Mouse (Mus musculus) inflammation-experienced regulatory T-cells, adult 16 weeks (primary cell): ENCODE data around the gene Cyth1. TPM values are rescaled to one million over a fixed set of nuclear protein-coding genes. Genes with fewer than 3 reads are reported as not detected.

Experiments
- polyA plus RNA-seq: library from polyadenylated mRNA; unstranded; fragments of 100-300 nt; shearing (Covaris generic); gene quantifications from one replicate; pipeline ENCODE4 v1.2.1, GENCODE M21; 2017

Cyth1 gene
- 323 TPM for polyA plus RNA-seq

GRCm38 (mm10) chr11:118248150-118249011 lies at the start of gene Cyth1:
Cyth1 (minus strand) TSS chr11:118248592.

GRCm38 (mm10) chr11:118289999-118290889 lies 41.9 kb upstream of the Cyth1 start, which contains the start of gene Usp36:
Usp36 (minus strand) TSS chr11:118290244.

DNA sequence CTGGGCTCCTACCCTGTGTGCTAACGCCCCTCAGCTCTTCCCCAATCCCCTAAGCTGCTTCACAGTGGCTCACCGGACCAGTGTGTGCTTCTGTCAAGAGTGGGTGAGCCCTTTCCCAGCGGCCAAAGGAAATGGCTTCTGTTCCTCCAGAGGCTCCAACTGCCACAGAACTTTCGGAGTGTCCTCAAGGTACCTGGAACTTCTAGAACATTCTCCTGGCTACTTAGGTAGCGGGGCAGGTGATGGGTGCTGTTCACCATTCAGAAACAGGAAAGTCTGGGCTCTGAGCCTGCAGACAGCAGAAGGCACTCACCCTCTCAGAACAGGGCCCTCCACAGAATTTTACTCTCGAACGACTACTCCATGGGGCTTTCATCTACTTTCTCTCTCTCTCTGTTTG lies 117.9 kb downstream of the Cyth1 start, which contains the start of gene Dnah17:
Gene Dnah17 (minus strand): TSS at position 101 of the 400 bp plus-strand sequence.

Other genes with a start within 250 kb of the Cyth1 start
- gene Dnah17, start 118.0 kb downstream of the Cyth1 start, polyA plus RNA-seq: 0.78 TPM
- gene Usp36, start 41.7 kb upstream of the Cyth1 start, polyA plus RNA-seq: 33.7 TPM
- gene Cep295nl, start 93.9 kb upstream of the Cyth1 start, polyA plus RNA-seq: 0.15 TPM
- gene Timp2, start 107.1 kb upstream of the Cyth1 start, polyA plus RNA-seq: 5.8 TPM
- gene Lgals3bp, start 153.5 kb upstream of the Cyth1 start, polyA plus RNA-seq: 134 TPM
- gene Cant1, start 170.5 kb upstream of the Cyth1 start, polyA plus RNA-seq: 61.5 TPM
- gene C1qtnf1, start 179.6 kb upstream of the Cyth1 start, polyA plus RNA-seq: not detected
- 13.6 TPM for gene Engase, start 228.2 kb upstream of the Cyth1 start, polyA plus RNA-seq